Mouse (Mus musculus): ENCODE measurements at regions not wholly inside any gene's neighbourhood (a gene's known extent, or its start where the extent isn't known, plus 50 kb on each side); places are given as distances from the start of the nearest gene placed in this dataset.
"Not testable (repeated sequence)": the region's sequence is repeated elsewhere in the genome, so short reads cannot be mapped to it uniquely, and the experiment has no call there.

DNA sequence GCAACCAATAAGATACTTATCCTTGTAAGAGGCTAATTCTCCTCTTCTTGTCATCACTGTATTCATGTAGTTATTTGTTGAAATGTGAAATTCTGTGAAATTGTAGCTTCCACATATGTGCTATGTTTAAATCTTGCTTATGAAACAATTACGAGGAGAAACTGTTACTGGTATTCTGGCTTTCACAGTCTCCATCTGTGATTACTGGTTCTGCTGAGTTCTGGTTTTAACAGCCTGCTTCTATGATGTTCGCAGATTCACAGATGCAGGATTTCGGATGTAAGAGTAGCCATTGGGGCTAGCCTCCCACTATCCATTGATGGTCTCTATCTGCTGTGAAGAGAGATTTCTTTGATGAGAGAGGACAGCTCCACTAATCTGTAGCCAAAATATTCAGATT, 1067.2 kb upstream of the Aga start:
- peak; percentile 85 for ATAC-seq (ENCODE audit: low TSS enrichment)

DNA sequence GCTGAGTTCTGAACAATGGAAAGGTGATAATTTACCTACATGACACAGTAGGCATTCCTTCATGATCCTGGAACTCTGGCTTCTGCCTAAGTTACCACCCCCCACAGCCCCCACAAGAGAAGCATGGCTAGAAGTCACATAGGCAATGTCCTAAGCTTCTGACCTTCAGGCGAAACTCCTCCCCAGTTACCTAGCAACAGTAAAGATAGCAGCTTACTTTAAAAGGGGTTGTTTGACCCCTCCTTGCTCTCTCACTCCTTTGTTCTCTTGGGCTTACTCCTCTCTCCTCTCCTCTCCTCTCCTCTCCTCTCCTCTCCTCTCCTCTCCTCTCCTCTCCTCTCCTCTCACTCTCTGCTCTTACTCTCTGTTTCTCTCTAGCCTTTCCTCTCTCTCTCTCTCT, 1059.8 kb upstream of the Aga start:
- ATAC-seq (ENCODE audit: low TSS enrichment), result not testable (repeated sequence)

DNA sequence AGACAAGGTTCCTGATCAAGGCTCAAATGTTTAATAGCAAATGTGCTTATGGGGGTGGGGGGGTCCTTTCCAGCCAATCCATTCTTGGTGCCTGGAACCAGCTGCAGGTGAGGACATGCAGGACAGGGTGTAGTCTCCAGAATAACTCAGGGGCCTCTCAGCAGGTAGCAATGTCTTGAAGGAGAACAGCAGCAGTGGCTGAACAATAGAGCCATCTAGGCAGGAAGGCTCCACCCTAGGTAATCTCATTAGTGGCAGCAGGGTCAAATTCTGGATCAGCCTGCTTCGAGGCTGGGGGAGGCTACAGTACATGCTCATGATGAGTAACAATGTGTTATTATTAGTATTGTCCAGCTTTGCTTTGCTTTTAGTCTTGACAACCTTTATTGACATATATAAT, 1055.9 kb upstream of the Aga start:
- ATAC-seq (ENCODE audit: low TSS enrichment), result no peak

DNA sequence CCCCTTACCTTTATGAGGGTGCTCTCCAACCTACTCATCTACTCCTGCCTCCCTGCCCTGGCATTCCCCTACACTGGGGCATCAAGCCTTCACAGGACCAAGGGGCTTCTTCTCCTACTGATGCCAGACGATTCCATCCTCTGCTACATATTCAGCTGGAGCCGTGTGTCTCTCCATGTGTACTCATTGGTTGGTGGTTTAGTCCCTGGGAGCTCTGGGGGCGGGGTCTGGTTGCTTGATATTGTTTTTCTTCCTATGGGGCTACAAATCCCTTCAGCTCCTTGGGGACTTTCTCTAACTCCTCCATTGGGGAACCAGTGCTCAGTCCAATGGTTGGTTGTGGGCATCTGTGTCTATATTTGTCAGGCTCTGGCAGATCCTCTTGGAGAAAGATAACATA, 1055.3 kb upstream of the Aga start:
- ATAC-seq (ENCODE audit: low TSS enrichment), result no peak

DNA sequence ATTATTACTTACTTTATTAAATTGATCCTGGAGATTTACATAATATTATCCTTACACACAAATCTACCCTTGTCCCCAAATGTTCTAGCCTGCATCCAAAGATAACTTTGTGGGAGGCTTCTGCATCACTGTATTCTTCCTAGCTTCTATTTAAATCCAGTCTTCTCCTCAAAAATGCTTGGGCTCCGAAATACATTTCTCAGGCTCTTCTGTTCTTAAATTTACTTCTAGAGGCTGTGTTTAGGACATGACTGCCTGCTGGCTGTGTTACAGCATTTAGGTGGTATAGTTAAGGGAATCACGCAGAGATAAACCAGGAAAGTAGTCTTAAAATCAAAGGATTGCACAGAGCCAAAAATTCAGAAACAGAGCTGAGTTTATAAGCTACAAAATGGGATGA, 1009.1 kb upstream of the Aga start:
- ATAC-seq (ENCODE audit: low TSS enrichment), result peak; percentile 100

DNA sequence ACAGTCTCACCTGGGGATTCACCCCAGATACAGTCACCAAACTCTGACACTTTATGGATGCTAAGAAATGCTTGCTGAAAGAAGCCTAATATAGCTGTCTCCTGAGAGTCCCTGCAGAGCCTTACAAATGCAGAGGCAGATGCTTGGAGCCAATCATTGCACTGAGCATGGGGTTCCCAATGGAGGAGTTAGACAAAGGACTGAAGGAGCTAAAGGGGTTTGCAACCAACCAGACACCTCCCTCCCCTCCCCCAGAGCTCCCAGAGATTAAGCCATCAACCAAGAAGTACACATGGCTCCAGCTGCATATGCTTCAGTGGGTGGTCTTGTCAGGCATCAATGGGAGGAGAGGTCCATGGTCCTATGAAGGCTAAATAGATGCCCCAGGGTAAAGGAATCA, 999.7 kb upstream of the Aga start:
- ATAC-seq (ENCODE audit: low TSS enrichment), result no peak

DNA sequence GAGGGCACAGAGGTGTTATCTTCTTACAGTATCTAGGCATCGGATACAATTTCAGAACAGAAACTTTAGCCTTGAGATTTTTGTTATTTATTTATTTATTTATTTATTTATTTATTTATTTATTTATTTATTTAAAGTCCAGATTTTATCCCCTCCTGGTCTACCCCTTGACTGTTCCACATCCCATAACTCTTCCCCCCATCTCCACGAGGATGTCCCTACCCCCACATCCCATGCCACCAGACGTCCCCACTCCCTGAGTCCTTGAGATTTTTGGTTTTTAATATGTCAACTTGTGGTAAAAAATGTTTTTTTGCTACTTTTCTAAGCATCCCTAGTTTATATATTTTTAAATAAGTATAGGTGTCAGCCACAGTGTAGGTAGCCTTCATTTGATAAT, 968.2 kb upstream of the Aga start:
- no peak for ATAC-seq (ENCODE audit: low TSS enrichment)

DNA sequence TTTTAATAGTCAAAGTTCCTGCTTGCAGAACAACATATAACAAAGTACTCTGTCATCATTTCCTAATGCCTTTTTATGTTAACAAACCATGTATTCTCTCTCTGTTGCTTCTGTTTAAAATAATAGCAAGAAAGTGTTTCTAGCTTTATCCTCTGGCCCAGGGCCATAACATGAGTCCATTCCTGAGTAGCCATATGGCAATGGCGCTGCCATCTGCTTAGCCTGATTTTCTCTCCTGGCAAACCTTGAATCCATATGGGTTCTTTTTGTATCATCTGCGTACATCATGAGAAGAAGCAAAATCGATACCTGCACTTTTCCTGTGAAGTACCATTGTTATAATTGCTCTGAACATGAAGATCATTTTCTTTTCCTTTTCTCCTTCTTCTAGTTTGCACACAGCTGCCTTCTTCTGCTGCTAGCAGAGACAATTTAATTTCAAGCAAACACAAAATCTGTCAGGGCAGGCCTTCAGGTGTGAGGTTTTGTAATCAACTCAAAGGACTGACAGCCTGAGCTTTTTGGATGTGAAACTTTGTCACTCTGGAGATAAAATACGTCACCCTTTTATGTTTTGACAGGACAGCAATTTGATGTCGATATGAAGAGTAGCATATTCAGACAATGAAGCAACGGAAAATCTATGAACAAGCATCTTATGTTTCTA, 940.2 kb upstream of the Aga start:
- ATAC-seq (ENCODE audit: low TSS enrichment), result peak; percentile 83

All from frontal cortex, adult (tissue).